Mouse (Mus musculus): ENCODE measurements around the gene St5. TPM values are rescaled to one million over a fixed set of nuclear protein-coding genes. Genes with fewer than 3 reads are reported as not detected.

The St5 gene
- polyA plus RNA-seq, 1 experiment = 35.3 TPM

DNA sequence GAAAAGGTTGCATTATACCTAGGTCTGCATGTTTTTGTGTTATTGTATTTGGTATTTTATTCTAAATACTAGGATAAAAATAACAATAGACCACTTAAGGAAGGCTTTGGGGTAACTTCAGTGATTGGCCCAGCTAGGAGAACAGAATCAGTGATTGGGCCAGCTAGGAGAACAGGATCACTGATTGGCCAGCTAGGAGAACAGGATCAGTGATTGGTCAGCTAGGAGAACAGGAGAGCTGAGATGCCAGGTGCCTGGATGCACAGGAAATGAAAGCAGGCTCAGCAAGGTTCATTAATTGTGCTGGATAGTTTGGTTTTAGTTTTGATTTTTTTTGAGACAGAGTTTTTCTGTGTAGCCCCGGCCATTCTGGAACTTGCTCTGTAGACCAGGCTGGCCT is 22.5 kb downstream of the St5 start:
- no peaks in the 10 kb centered on the region for H3K27me3 ChIP-seq (ENCODE audit: control insufficient read depth, insufficient read depth, low read length)
- H3K4me1 ChIP-seq (ENCODE audit: control insufficient read depth, insufficient read depth, low read length) = no peaks in the 10 kb centered on the region
- TF ChIP-seq CTCF (IDR thresholded peaks at IDR 0.05; ENCODE audit: control insufficient read depth, insufficient read depth, insufficient replicate concordance, low read depth, low read length) (no peak), POLR2A (IDR thresholded peaks at IDR 0.05; ENCODE audit: control insufficient read depth, low read depth, low read length) (no peak)
- H3K4me3 ChIP-seq (ENCODE audit: control insufficient read depth, low read depth, low read length) = no peak overlapping the region
- H3K36me3 ChIP-seq (ENCODE audit: control insufficient read depth, insufficient read depth, low read length) = no peaks in the 10 kb centered on the region
- no peak overlapping the region for H3K27ac ChIP-seq (ENCODE audit: control insufficient read depth, insufficient read depth, low read depth, low read length)

DNA sequence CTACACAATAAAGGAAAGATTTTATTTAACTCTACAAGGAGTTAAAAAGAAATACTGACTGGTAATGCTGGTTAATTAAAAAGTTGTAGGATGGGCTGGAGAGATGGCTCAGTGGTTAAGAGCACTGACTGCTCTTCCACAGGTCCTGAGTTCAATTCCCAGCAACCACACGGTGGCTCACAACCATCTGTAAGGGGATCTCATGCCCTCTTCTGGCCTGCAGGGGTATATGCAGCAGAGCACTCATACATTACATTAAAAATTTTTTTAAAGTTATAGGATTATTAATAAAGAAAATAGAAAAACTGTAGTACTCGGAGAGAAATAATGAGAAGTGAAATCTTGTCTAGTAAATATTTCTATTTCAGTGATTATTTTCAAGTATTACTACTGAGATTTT is 23.1 kb downstream of the St5 start:
- H3K4me1 ChIP-seq (ENCODE audit: control insufficient read depth, insufficient read depth, low read length) = no peaks in the 10 kb centered on the region

DNA sequence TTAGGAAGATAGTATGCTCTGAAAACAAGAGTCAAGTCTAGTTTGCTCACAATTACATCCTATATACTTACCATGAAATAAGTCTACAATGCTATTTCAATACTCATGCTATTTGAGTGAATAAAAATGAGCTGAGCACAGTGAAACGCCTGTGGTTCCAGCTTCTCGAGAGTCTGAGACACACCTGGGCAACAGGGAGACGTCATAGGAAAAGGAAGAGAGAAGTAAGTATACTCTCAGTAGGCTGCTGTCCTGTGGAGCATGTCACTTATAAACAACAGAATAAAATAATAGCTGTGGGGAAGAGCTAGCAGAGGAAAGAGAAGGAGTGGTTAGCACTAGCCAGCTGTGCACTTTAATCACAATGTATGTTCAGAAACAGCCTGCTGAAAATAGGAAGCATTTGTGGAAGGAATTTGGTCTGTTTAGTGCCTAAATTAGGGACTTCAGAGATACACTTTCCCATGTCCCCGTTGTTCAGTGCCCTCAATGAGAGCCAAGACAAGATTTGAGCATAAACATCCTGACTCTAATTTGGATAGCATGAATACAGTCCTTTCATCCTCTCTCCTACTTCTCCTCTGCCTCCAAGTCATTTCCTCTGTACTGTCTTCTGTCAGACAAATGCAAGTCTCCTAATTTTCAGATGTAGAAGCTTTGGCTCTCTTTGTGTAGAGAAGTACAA is 28.3 kb downstream of the St5 start:
- Histone ChIP-seq H3K4me3 (ENCODE audit: control insufficient read depth, low read depth, low read length) (no peak overlapping the region), H3K27ac (ENCODE audit: control insufficient read depth, insufficient read depth, low read depth, low read length) (no peak overlapping the region), H3K4me1 (ENCODE audit: control insufficient read depth, insufficient read depth, low read length) (peaks cover 5% of the 10 kb centered on the region), H3K27me3 (ENCODE audit: control insufficient read depth, insufficient read depth, low read length) (no peaks in the 10 kb centered on the region), H3K36me3 (ENCODE audit: control insufficient read depth, insufficient read depth, low read length) (no peaks in the 10 kb centered on the region)
- TF ChIP-seq POLR2A (IDR thresholded peaks at IDR 0.05; ENCODE audit: control insufficient read depth, low read depth, low read length) (no peak), CTCF (IDR thresholded peaks at IDR 0.05; ENCODE audit: control insufficient read depth, insufficient read depth, insufficient replicate concordance, low read depth, low read length) (no peak)

More for the DNA sequence above, 23.1 kb downstream of the St5 start:
- no peak overlapping the region for H3K4me3 ChIP-seq (ENCODE audit: control insufficient read depth, low read depth, low read length)
- TF ChIP-seq POLR2A (IDR thresholded peaks at IDR 0.05; ENCODE audit: control insufficient read depth, low read depth, low read length) (no peak), CTCF (IDR thresholded peaks at IDR 0.05; ENCODE audit: control insufficient read depth, insufficient read depth, insufficient replicate concordance, low read depth, low read length) (no peak)
- H3K27ac ChIP-seq (ENCODE audit: control insufficient read depth, insufficient read depth, low read depth, low read length) = no peak overlapping the region
- no peaks in the 10 kb centered on the region for H3K27me3 ChIP-seq (ENCODE audit: control insufficient read depth, insufficient read depth, low read length)
- no peaks in the 10 kb centered on the region for H3K36me3 ChIP-seq (ENCODE audit: control insufficient read depth, insufficient read depth, low read length)

DNA sequence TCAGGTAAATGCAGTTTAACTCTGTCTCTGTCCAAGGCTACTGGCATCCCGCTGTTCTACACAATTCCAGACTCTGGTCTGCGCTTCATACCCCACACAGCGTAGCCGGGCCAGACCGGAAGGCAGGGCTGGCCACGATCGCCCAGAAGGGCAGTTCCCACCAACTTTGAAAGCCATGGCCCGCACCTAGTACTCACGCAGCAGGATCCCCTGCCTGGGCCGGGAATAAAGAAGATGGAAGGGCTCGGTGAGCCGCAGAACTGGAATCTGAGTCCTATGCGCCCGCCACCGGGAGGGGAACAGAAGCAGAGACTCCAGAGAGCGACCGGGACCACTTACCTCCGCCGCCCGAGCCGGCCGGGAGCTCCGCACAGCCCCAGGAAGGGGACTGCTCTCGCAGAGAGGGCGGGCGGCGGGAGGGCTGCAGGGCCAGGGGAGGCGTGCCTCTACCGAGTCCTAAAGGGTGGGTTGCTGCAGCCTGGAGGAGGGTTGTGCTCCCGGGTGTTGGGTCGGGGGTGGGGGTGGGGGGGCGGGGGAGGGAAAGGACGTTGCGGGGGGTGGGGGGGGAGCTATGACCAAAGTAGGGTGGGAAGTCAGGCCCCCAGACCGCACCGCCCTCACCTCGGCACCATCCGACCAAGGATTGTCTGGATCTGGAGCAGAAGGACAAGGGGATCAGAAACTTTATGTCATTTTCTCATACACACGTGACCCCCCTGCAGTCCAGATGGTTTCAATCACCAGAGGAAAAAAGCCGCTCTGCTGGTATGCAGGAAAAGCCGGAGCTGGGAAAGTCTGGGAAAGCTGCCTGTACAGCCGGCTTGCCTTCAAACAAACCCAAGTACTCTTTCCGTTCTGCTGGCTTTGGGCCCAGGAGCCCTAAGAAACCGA is 31.6 kb downstream of the St5 start:
- TF ChIP-seq POLR2A (IDR thresholded peaks at IDR 0.05; ENCODE audit: control insufficient read depth, low read depth, low read length) = no peak; the same call in 1 of the 2 replicates
- TF ChIP-seq CTCF (IDR thresholded peaks at IDR 0.05; ENCODE audit: control insufficient read depth, insufficient read depth, insufficient replicate concordance, low read depth, low read length) = no peak
- no peaks in the 10 kb centered on the region for H3K27me3 ChIP-seq (ENCODE audit: control insufficient read depth, insufficient read depth, low read length)
- peak overlapping the region; percentile 85 for H3K27ac ChIP-seq (ENCODE audit: control insufficient read depth, insufficient read depth, low read depth, low read length)
- H3K4me3 ChIP-seq (ENCODE audit: control insufficient read depth, low read depth, low read length) = peak overlapping the region; percentile 94
- no peaks in the 10 kb centered on the region for H3K36me3 ChIP-seq (ENCODE audit: control insufficient read depth, insufficient read depth, low read length)
- peaks cover 5% of the 10 kb centered on the region for H3K4me1 ChIP-seq (ENCODE audit: control insufficient read depth, insufficient read depth, low read length)

DNA sequence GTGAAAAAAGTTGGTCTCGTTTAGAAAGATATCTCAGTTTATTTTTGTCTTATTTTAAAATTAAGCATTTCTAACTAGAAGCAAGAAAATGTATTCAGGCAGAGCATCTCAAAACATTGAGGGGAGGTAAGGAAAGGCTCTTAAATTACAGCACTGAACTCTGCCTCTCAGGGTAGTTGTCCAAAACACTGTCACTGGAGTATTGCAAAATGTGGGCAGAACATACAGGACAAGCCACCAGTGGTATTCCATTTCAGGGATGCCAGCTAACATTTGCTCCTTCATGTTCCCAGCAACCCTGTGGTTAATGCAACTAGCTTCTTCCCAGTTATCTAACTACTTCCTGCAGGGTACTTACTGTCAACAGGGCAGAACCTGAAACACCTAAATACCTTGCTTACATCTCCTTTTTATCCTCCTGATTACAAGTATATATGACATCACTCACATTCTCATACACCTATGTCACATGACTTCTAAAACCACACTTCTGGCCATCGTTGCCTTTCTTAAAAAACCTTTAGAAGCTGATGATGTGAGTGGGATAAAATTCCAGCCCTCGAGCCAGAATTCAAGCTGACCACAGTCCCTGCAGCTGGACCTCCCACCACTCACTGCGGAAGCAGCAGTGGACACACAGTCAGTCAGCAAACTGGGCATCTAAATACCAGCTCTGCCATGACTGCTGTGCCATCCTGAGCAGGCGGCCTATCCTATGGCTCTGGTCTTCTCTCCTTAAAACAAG is 33.8 kb downstream of the St5 start:
- no peak overlapping the region for H3K27ac ChIP-seq (ENCODE audit: control insufficient read depth, insufficient read depth, low read depth, low read length)
- H3K36me3 ChIP-seq (ENCODE audit: control insufficient read depth, insufficient read depth, low read length) = no peaks in the 10 kb centered on the region
- H3K4me3 ChIP-seq (ENCODE audit: control insufficient read depth, low read depth, low read length) = no peak overlapping the region
- no peaks in the 10 kb centered on the region for H3K27me3 ChIP-seq (ENCODE audit: control insufficient read depth, insufficient read depth, low read length)
- TF ChIP-seq CTCF (IDR thresholded peaks at IDR 0.05; ENCODE audit: control insufficient read depth, insufficient read depth, insufficient replicate concordance, low read depth, low read length) = no peak
- no peak for TF ChIP-seq POLR2A (IDR thresholded peaks at IDR 0.05; ENCODE audit: control insufficient read depth, low read depth, low read length)
- H3K4me1 ChIP-seq (ENCODE audit: control insufficient read depth, insufficient read depth, low read length) = peaks cover 5% of the 10 kb centered on the region

DNA sequence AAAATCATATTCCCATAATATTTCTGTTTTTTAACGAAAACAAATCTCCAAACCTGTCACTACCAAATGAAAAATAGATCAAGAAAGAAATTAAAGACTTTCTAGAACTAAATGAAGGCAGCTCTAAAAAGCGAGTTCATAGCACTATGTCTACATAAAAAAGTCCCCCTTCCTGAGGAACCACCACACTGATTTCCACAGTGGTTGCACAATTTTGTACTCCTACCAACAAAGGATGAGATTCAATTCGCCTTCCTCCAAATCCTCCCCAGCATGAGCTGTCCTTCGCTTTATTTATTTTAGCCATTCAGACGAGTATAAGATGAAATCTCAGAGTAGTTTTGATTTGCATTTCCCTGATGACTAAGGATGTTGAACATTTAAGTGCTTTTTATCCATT is 36.7 kb downstream of the St5 start:
- TF ChIP-seq POLR2A (IDR thresholded peaks at IDR 0.05; ENCODE audit: control insufficient read depth, low read depth, low read length) = no peak
- TF ChIP-seq CTCF (IDR thresholded peaks at IDR 0.05; ENCODE audit: control insufficient read depth, insufficient read depth, insufficient replicate concordance, low read depth, low read length) = no peak
- no peaks in the 10 kb centered on the region for H3K36me3 ChIP-seq (ENCODE audit: control insufficient read depth, insufficient read depth, low read length)
- no peaks in the 10 kb centered on the region for H3K27me3 ChIP-seq (ENCODE audit: control insufficient read depth, insufficient read depth, low read length)
- no peak overlapping the region for H3K27ac ChIP-seq (ENCODE audit: control insufficient read depth, insufficient read depth, low read depth, low read length)
- peaks cover 3% of the 10 kb centered on the region for H3K4me1 ChIP-seq (ENCODE audit: control insufficient read depth, insufficient read depth, low read length)
- no peak overlapping the region for H3K4me3 ChIP-seq (ENCODE audit: control insufficient read depth, low read depth, low read length)

DNA sequence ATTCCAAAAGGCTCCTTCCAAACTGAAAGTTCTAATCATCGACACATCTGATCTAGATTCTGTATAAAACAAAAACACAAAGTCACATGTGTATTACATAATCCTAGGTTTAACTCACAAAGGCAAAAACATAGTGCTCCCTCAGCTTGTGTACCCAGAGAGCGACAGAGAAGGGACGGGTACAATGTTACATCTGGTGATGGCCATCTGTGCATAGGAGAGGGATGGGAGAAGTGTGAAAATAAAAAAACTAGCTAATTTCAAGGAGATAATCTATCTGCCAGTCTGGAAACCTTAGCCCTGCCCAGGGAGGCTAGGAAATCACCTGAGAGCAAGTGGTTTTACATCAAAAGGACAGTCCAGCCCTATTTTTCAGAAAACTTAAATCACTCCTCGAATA is 40.8 kb downstream of the St5 start:
- Histone ChIP-seq H3K4me1 (ENCODE audit: control insufficient read depth, insufficient read depth, low read length) (no peaks in the 10 kb centered on the region), H3K36me3 (ENCODE audit: control insufficient read depth, insufficient read depth, low read length) (no peaks in the 10 kb centered on the region), H3K27me3 (ENCODE audit: control insufficient read depth, insufficient read depth, low read length) (no peaks in the 10 kb centered on the region), H3K27ac (ENCODE audit: control insufficient read depth, insufficient read depth, low read depth, low read length) (no peak overlapping the region), H3K4me3 (ENCODE audit: control insufficient read depth, low read depth, low read length) (no peak overlapping the region)
- TF ChIP-seq CTCF (IDR thresholded peaks at IDR 0.05; ENCODE audit: control insufficient read depth, insufficient read depth, insufficient replicate concordance, low read depth, low read length) = no peak
- no peak for TF ChIP-seq POLR2A (IDR thresholded peaks at IDR 0.05; ENCODE audit: control insufficient read depth, low read depth, low read length)
